Mouse (Mus musculus): ENCODE data around the gene Pmp22.

Gene Pmp22

GRCm38 (mm10) chr11:63129375-63129774 lies 593 bp downstream of the Pmp22 start:
- DNase-seq = no peak

- no peak for DNase-seq
Measured at GRCm38 (mm10) chr11:63129840-63130239, 1.1 kb downstream of the Pmp22 start.

- peak; percentile 59 for DNase-seq
Measured at GRCm38 (mm10) chr11:63130497-63130896, 1.7 kb downstream of the Pmp22 start.

- DNase-seq = no peak
Measured at GRCm38 (mm10) chr11:63131001-63131692, 2.4 kb downstream of the Pmp22 start.

GRCm38 (mm10) chr11:63131693-63132040 lies 2.9 kb downstream of the Pmp22 start:
- DNase-seq = no peak

GRCm38 (mm10) chr11:63132151-63132500 lies 3.3 kb downstream of the Pmp22 start:
- DNase-seq = no peak

- DNase-seq = peak; percentile 27
Measured at GRCm38 (mm10) chr11:63132501-63133435, 4.0 kb downstream of the Pmp22 start.

GRCm38 (mm10) chr11:63134021-63134420 lies 5.2 kb downstream of the Pmp22 start:
- DNase-seq = no peak

GRCm38 (mm10) chr11:63134742-63135482 lies 6.1 kb downstream of the Pmp22 start:
- no peak for DNase-seq

- peak; percentile 88 for DNase-seq
Measured at GRCm38 (mm10) chr11:63135622-63136021, 6.8 kb downstream of the Pmp22 start.

GRCm38 (mm10) chr11:63136205-63136604 lies 7.4 kb downstream of the Pmp22 start:
- DNase-seq = no peak

GRCm38 (mm10) chr11:63136836-63137416 lies 8.1 kb downstream of the Pmp22 start:
- DNase-seq = no peak

GRCm38 (mm10) chr11:63138739-63139138 lies 10.0 kb downstream of the Pmp22 start:
- no peak for DNase-seq

GRCm38 (mm10) chr11:63142311-63142710 lies 13.5 kb downstream of the Pmp22 start:
- DNase-seq = no peak

- no peak for DNase-seq
Measured at GRCm38 (mm10) chr11:63142816-63143215, 14.0 kb downstream of the Pmp22 start.

GRCm38 (mm10) chr11:63143486-63143885 lies 14.7 kb downstream of the Pmp22 start:
- DNase-seq = no peak

GRCm38 (mm10) chr11:63146601-63147000 lies 17.8 kb downstream of the Pmp22 start:
- no peak for DNase-seq

GRCm38 (mm10) chr11:63148276-63148675 lies 19.5 kb downstream of the Pmp22 start:
- DNase-seq = no peak

- no peak for DNase-seq
Measured at GRCm38 (mm10) chr11:63151857-63152256, 23.1 kb downstream of the Pmp22 start.

GRCm38 (mm10) chr11:63157117-63157516 lies 28.3 kb downstream of the Pmp22 start:
- no peak for DNase-seq

- DNase-seq = no peak
Measured at GRCm38 (mm10) chr11:63160926-63161325, 32.1 kb downstream of the Pmp22 start.

GRCm38 (mm10) chr11:63162806-63163205 lies 34.0 kb downstream of the Pmp22 start:
- DNase-seq = no peak

- no peak for DNase-seq
Measured at GRCm38 (mm10) chr11:63163550-63163949, 34.8 kb downstream of the Pmp22 start.

All from cerebellum, adult 8-10 months (tissue).